Mouse (Mus musculus) gonadal fat pad, adult 2 months (tissue): ENCODE results near the gene Plcd4. TPM values are rescaled to one million over a fixed set of nuclear protein-coding genes. Genes with fewer than 3 reads are reported as not detected.

Source experiments
- DNase-seq: peaks from one replicate; pipeline ENCODE4 v3.0.0-alpha.2; 2012; ENCODE audit warnings: low read depth
- polyA plus RNA-seq: library from polyadenylated mRNA; depleted of rRNA; stranded (reverse); fragments of >200 nt; gene quantifications from 2 replicates; pipeline ENCODE4 v1.2.3, GENCODE M21; 2012; rRNA removed

Plcd4 gene
- polyA plus RNA-seq, 1 experiment, result 0.63 TPM

- DNase-seq, result no peak
These were observed 58.0 kb downstream of the Plcd4 start for GRCm38 (mm10) chr1:74600501-74601266.

- DNase-seq, result peak; percentile 33
These were observed 58.7 kb downstream of the Plcd4 start, which contains the start of the genes Rnf25 and Stk36 for GRCm38 (mm10) chr1:74601267-74601962. Gene Rnf25 (minus strand): TSS chr1:74601397. Gene Stk36 (plus strand): TSS chr1:74601445.

Other genes starting within 250 kb of the Plcd4 start
- 162 and 225 TPM in 2 replicates for gene Tmbim1, start 237.3 kb upstream of the Plcd4 start, polyA plus RNA-seq
- 1.8 and 2.3 TPM in 2 replicates for gene Catip, start 180.8 kb upstream of the Plcd4 start, polyA plus RNA-seq
- gene Slc11a1, start 167.7 kb upstream of the Plcd4 start, polyA plus RNA-seq, result 36.3 and 42.9 TPM in 2 replicates
- gene Ctdsp1, start 151.4 kb upstream of the Plcd4 start, polyA plus RNA-seq, result 106 and 112 TPM in 2 replicates
- 1.3 and 2.6 TPM in 2 replicates for gene Vil1, start 133.5 kb upstream of the Plcd4 start, polyA plus RNA-seq
- gene Cnot9, start 36.8 kb upstream of the Plcd4 start, polyA plus RNA-seq, result 18.6 and 20.4 TPM in 2 replicates
- gene Usp37, start 1.4 kb downstream of the Plcd4 start, polyA plus RNA-seq, result 4.1 and 4.9 TPM in 2 replicates
- 13.5 and 15.7 TPM in 2 replicates for gene Zfp142, start 45.4 kb downstream of the Plcd4 start, polyA plus RNA-seq
- gene Bcs1l, start 45.4 kb downstream of the Plcd4 start, polyA plus RNA-seq, result 18.0 and 19.3 TPM in 2 replicates
- gene Rnf25, start 58.5 kb downstream of the Plcd4 start, polyA plus RNA-seq, result 61.1 and 67.2 TPM in 2 replicates
- gene Stk36, start 58.6 kb downstream of the Plcd4 start, polyA plus RNA-seq, result 3.3 and 4.5 TPM in 2 replicates
- 10.1 and 12.9 TPM in 2 replicates for gene Ttll4, start 118.9 kb downstream of the Plcd4 start, polyA plus RNA-seq
- gene Cyp27a1, start 170.7 kb downstream of the Plcd4 start, polyA plus RNA-seq, result 35.7 and 45.1 TPM in 2 replicates
- gene Prkag3, start 206.3 kb downstream of the Plcd4 start, polyA plus RNA-seq, result 2.5 and 4.1 TPM in 2 replicates
- gene Wnt6, start 229.0 kb downstream of the Plcd4 start, polyA plus RNA-seq, result 7.4 and 13.7 TPM in 2 replicates
- 3.2 and 3.6 TPM in 2 replicates for gene Wnt10a, start 248.6 kb downstream of the Plcd4 start, polyA plus RNA-seq